Mouse (Mus musculus) lung, adult 2 months (tissue): ENCODE measurements at regions not wholly inside any gene's neighbourhood (a gene's known extent, or its start where the extent isn't known, plus 50 kb on each side); places are given as distances from the start of the nearest gene placed in this dataset.

ENCODE experiments used
- DNase-seq: peaks from one replicate; pipeline ENCODE4 v3.0.0; 2022
- H3K4me1 ChIP-seq: fragments of 200-500 bp; 2 replicates; pipeline ENCODE4 v1.6.1; 2011; ENCODE audit warnings: low read length; ENCODE audit not compliant: control insufficient read depth, insufficient read depth
- H3K4me3 ChIP-seq: fragments of 200-500 bp; replicated peaks from 2 replicates; pipeline ENCODE3; 2011; ENCODE audit warnings: low read depth, mild to moderate bottlenecking, control low read depth, low read length; ENCODE audit errors: extremely low read depth
- CTCF ChIP-seq: fragments of 200-500 bp; IDR thresholded peaks from 2 replicates; pipeline ENCODE4 v1.5.1; 2011; ENCODE audit warnings: mild to moderate bottlenecking, low read length, control low read depth; ENCODE audit not compliant: insufficient read depth
- POLR2A ChIP-seq: fragments of 200-500 bp; IDR thresholded peaks from 2 replicates; pipeline ENCODE4 v1.6.1; 2011; ENCODE audit warnings: low read depth, mild to moderate bottlenecking, control low read depth, low read length, borderline replicate concordance; ENCODE audit errors: extremely low read depth
- WGBS: fragments of 180-500 bp; shearing (Covaris S2); methylation state at CpG from one replicate; pipeline ENCODE4 v1.1.7; 2018; 5-methylcytosine and 5-hydroxymethylcytosine counted together

GRCm38 (mm10) chr10:44995756-44996155, 71.2 kb upstream of the Prep start:
- DNase-seq, result no peak
- Histone ChIP-seq H3K4me3 (no peak overlapping the region), H3K4me1 (peaks cover 8% of the 10 kb centered on the region)
- WGBS, result 66% methylated on average over 6 of the region's 6 CpGs
- TF ChIP-seq CTCF, result no peak
- no peak for TF ChIP-seq POLR2A

- peaks cover 8% of the 10 kb centered on the region for H3K4me1 ChIP-seq
- no peak overlapping the region for H3K4me3 ChIP-seq
- DNase-seq, result no peak
- whole genome bisulfite sequencing, result 77% methylated on average over 17 of the region's 17 CpGs
- TF ChIP-seq CTCF (no peak), POLR2A (no peak)
Measured at GRCm38 (mm10) chr10:44994385-44995281, 72.4 kb upstream of the Prep start.

- TF ChIP-seq POLR2A (no peak), CTCF (no peak)
- Histone ChIP-seq H3K4me3 (no peak overlapping the region), H3K4me1 (peaks cover 8% of the 10 kb centered on the region)
- WGBS, result 63% methylated on average over 10 of the region's 10 CpGs
- no peak for DNase-seq
Measured at GRCm38 (mm10) chr10:44993470-44994260, 73.3 kb upstream of the Prep start.

GRCm38 (mm10) chr10:44989539-44989938, 77.5 kb upstream of the Prep start:
- no peak for DNase-seq

GRCm38 (mm10) chr10:44988756-44989155, 78.2 kb upstream of the Prep start:
- WGBS, result 78% methylated on average over 8 of the region's 8 CpGs
- DNase-seq, result no peak
- Histone ChIP-seq H3K4me3 (no peak overlapping the region), H3K4me1 (no peaks in the 10 kb centered on the region)
- TF ChIP-seq POLR2A, result no peak
- no peak for TF ChIP-seq CTCF

More at GRCm38 (mm10) chr10:44989539-44989938, 77.5 kb upstream of the Prep start:
- Histone ChIP-seq H3K4me1 (peaks cover 2% of the 10 kb centered on the region; the same call in 1 of the 2 replicates), H3K4me3 (no peak overlapping the region)
- TF ChIP-seq CTCF (no peak), POLR2A (no peak)
- WGBS, result 57% methylated on average over 6 of the region's 6 CpGs

GRCm38 (mm10) chr10:44987615-44988014, 79.4 kb upstream of the Prep start:
- DNase-seq, result no peak
- WGBS, result 69% methylated on average over 4 of the region's 4 CpGs
- no peaks in the 10 kb centered on the region for H3K4me1 ChIP-seq
- H3K4me3 ChIP-seq, result no peak overlapping the region
- no peak for TF ChIP-seq POLR2A
- no peak for TF ChIP-seq CTCF

GRCm38 (mm10) chr10:44981913-44982312, 85.1 kb upstream of the Prep start:
- 38% methylated on average over 2 of the region's 2 CpGs for WGBS
- TF ChIP-seq CTCF (no peak), POLR2A (no peak)
- DNase-seq, result peak; percentile 39
- Histone ChIP-seq H3K4me1 (no peaks in the 10 kb centered on the region), H3K4me3 (no peak overlapping the region)

GRCm38 (mm10) chr10:44976815-44977214, 90.2 kb upstream of the Prep start:
- 96% methylated on average over 2 of the region's 2 CpGs for WGBS
- H3K4me3 ChIP-seq, result no peak overlapping the region
- TF ChIP-seq POLR2A (no peak), CTCF (no peak)
- DNase-seq, result no peak
- H3K4me1 ChIP-seq, result no peaks in the 10 kb centered on the region

GRCm38 (mm10) chr10:44971911-44972310, 95.1 kb upstream of the Prep start:
- no peak for DNase-seq
- no peak overlapping the region for H3K4me3 ChIP-seq
- H3K4me1 ChIP-seq, result peaks cover 3% of the 10 kb centered on the region; the same call in 1 of the 2 replicates
- 47% methylated on average over 2 of the region's 2 CpGs for WGBS
- TF ChIP-seq CTCF (no peak), POLR2A (no peak)
